In the genomic region with DNA sequence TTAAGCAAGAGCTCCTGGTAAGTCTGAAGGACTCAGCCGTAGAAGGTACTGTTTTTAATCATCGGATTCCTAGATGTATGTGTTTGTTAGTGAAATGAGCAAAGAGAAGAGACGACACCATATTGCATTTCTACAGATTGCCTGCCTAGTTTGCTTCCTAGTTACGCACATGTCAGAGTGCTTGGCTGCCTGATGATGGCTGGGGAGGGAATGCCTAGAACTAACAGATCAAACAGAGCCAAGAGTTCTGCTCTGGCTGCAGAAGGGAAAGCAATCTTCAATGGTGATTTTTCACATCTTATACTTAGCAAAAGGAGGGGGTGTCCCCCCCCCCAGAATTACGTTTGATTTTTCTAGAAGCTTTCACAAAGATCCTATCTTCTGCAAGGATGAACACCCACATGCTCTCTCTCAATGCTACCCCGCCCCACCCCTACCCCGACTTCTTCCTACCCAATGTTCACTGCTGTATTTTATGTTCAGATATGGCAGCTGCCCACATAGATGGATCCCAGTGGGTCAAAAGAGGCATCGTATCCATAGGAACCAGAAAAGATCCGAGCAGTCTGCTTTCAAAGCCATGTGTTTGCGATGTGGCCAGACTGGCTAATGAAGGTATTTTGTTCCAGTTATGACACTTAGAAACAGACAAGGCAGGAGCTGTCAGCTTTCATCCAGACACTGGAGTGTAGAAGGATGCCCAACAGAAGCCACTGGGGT, we compare ENCODE assay signal across 14 mouse cellular contexts.
DNase-seq lines count a peak whose midpoint lies in the region; ATAC-seq and TF ChIP-seq lines count a peak whose summit lies in the region.
"Had no signal": no experiment of that assay in that cellular context is flagged by ENCODE, and none has a peak within 500 bp of the region (broad histone marks: within the 10 kb centered on the region; RNA-seq: fewer than 3 reads in every experiment).

No protein-coding gene starts in this region.

- H3K27me3 ChIP-seq in hindbrain, embryonic 14.5 days (ENCODE audit: control insufficient read depth, insufficient read depth, low read length): no peaks in the 10 kb centered on the region
- H3K27me3 ChIP-seq in kidney, embryonic 14.5 days (ENCODE audit: control insufficient read depth, insufficient read depth, low read length): no peaks in the 10 kb centered on the region
- H3K27me3 ChIP-seq: embryonic facial prominence, embryonic 13.5 days; intestine, embryonic 15.5 days; limb, embryonic 15.5 days had no signal

- H3K9ac ChIP-seq in hindbrain, embryonic 14.5 days: no peak overlapping the region
- H3K9ac ChIP-seq in kidney, embryonic 14.5 days (ENCODE audit: low read depth, low read length): no peak overlapping the region
- H3K9ac ChIP-seq: embryonic facial prominence, embryonic 13.5 days; intestine, embryonic 15.5 days; limb, embryonic 15.5 days had no signal

- no peak overlapping the region for H3K4me2 ChIP-seq in hindbrain, embryonic 14.5 days (replicated peaks)
- no peak overlapping the region for H3K4me2 ChIP-seq in kidney, embryonic 14.5 days (replicated peaks; ENCODE audit: low read depth, low read length)
- H3K4me2 ChIP-seq: embryonic facial prominence, embryonic 13.5 days; intestine, embryonic 15.5 days; limb, embryonic 15.5 days had no signal

- H3K27ac ChIP-seq in left cerebral cortex, adult 2 months: peak overlapping the region; percentile 28
- H3K27ac ChIP-seq in embryonic fibroblast, embryonic 13.5 days (ENCODE audit: insufficient read depth, low read length): peak overlapping the region; percentile 43; the same call in 1 of the 2 replicates
- peak overlapping the region; percentile 23; the same call in 1 of the 2 replicates for H3K27ac ChIP-seq in hindbrain, embryonic 14.5 days
- no peak overlapping the region for H3K27ac ChIP-seq in kidney, embryonic 14.5 days (ENCODE audit: low read depth, low read length)
- H3K27ac ChIP-seq: embryonic facial prominence, embryonic 13.5 days; intestine, embryonic 15.5 days; limb, embryonic 15.5 days had no signal

- TF ChIP-seq POLR2A in embryonic fibroblast, embryonic 13.5 days (IDR thresholded peaks at IDR 0.05; ENCODE audit: low read depth, low read length): no peak

- no peaks in the 10 kb centered on the region for H3K9me3 ChIP-seq in hindbrain, embryonic 14.5 days (ENCODE audit: control insufficient read depth, low read length)
- H3K9me3 ChIP-seq in kidney, embryonic 14.5 days (ENCODE audit: control insufficient read depth, low read length): no peaks in the 10 kb centered on the region
- H3K9me3 ChIP-seq: embryonic facial prominence, embryonic 13.5 days; intestine, embryonic 15.5 days; limb, embryonic 15.5 days had no signal

- 61% methylated on average over 10 of the region's 10 CpGs for WGBS in hindbrain, embryonic 14.5 days
- WGBS in kidney, embryonic 14.5 days: 87% methylated on average over 10 of the region's 10 CpGs

- no peak for TF ChIP-seq CTCF in left cerebral cortex, adult 2 months (IDR thresholded peaks at IDR 0.05)
- TF ChIP-seq CTCF in embryonic fibroblast, embryonic 13.5 days (IDR thresholded peaks at IDR 0.05; ENCODE audit: borderline replicate concordance, insufficient read depth, low read length): no peak

- peaks cover 8% of the 10 kb centered on the region for H3K4me1 ChIP-seq in embryonic fibroblast, embryonic 13.5 days (ENCODE audit: control insufficient read depth, insufficient read depth, low read length)
- peaks cover 20% of the 10 kb centered on the region for H3K4me1 ChIP-seq in hindbrain, embryonic 14.5 days (replicated peaks; ENCODE audit: control insufficient read depth, insufficient read depth, low read length)
- H3K4me1 ChIP-seq in kidney, embryonic 14.5 days (ENCODE audit: control insufficient read depth, insufficient read depth, low read length): no peaks in the 10 kb centered on the region
- H3K4me1 ChIP-seq: intestine, embryonic 15.5 days had no signal

- H3K36me3 ChIP-seq in hindbrain, embryonic 14.5 days (replicated peaks; ENCODE audit: control insufficient read depth, insufficient read depth): no peaks in the 10 kb centered on the region
- no peaks in the 10 kb centered on the region for H3K36me3 ChIP-seq in kidney, embryonic 14.5 days (ENCODE audit: control insufficient read depth, insufficient read depth, low read length)
- H3K36me3 ChIP-seq: embryonic facial prominence, embryonic 13.5 days; intestine, embryonic 15.5 days; limb, embryonic 15.5 days had no signal

- no peak for DNase-seq in left cerebral cortex, adult 2 months (ENCODE audit: extremely low spot score in 1 of 2, low spot score in 2 of 2)
- no peak for DNase-seq in left cerebral cortex, adult 9 months (ENCODE audit: low spot score in 2 of 2)
- DNase-seq in hindbrain, embryonic 14.5 days (ENCODE audit: low spot score): no peak
- DNase-seq in retina, embryonic 14.5 days (ENCODE audit: low spot score): peak; percentile 32
- no peak for DNase-seq in embryo, embryonic 10.5 days (ENCODE audit: low spot score)
- DNase-seq: adrenal gland, postnatal 36 days; cerebellum, adult 11 months; heart, adult 18-20 months; lung, adult 2 months had no signal

- ATAC-seq in hindbrain, embryonic 14.5 days (ENCODE audit: low FRiP score): peak; percentile 75
- no peak for ATAC-seq in kidney, embryonic 14.5 days (ENCODE audit: low FRiP score, low TSS enrichment)
- ATAC-seq: intestine, embryonic 15.5 days had no signal

- H3K4me3 ChIP-seq in left cerebral cortex, adult 2 months: no peak overlapping the region
- no peak overlapping the region for H3K4me3 ChIP-seq in embryonic fibroblast, embryonic 13.5 days (ENCODE audit: insufficient read depth, low read length)
- no peak overlapping the region for H3K4me3 ChIP-seq in hindbrain, embryonic 14.5 days (replicated peaks; ENCODE audit: low read length)
- no peak overlapping the region for H3K4me3 ChIP-seq in kidney, embryonic 14.5 days (ENCODE audit: low read length)
- H3K4me3 ChIP-seq: embryonic facial prominence, embryonic 13.5 days; intestine, embryonic 15.5 days; limb, embryonic 15.5 days had no signal

- intact Hi-C loops in left cerebral cortex, adult 2 months (cut with DNase I): no loop called here
